Mouse (Mus musculus) retina, adult 2 months (tissue): ENCODE measurements around the gene Klhl18.

ENCODE experiments used
- DNase-seq: peaks from one replicate; pipeline ENCODE4 v3.0.0-alpha.2; 2012; ENCODE audit warnings: low read depth, low spot score

The Klhl18 gene

DNA sequence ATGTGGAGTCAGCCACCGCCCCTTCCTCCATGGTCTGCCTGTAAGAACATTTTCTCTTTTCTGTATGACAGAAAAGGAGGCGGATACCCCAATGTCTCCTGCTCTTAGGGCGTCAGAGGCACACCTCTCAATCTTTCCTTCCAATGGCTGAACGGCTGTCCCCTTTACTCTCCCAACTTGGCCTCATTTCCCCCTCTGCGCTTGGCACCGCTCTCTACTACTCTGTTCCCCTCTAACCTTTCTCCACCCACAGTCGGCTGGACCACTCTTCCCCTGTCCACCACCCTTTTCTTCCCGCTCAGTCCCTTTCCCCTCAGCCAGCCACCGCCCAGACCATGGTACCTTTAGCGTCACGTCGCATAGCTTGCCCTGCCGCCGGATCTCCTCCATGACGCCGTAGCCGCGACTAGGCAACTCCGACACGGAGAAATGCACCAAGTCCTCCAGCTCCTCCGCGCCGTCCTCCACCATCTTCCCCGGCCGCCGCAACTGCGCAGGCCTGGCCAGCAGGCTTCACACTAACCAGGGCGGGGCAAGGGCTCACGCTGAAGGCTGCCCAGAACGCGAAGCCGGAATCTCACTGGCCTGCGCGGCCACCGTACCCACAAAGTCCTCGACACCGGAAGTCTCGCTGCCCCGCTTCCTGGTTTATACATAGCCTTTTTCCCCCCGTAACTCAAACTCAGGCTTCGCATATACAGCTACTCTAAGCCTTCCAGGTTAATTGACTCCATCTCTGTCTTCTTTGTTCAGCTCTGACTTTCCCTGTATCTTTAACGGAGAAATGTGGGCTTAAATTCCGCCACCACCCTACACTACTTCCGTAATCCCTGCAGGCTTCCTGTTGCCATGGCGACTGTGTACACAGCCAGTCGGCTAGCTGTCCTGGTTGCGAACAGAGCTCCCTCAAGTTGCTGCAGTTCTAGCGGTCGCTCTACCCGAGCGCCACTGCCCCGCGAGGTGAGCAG lies at the start of gene Klhl18, which contains the start of gene Kif9:
TSS of gene Klhl18 (minus strand) at position 571 of the 968 bp plus-strand sequence.
TSS of gene Kif9 (plus strand) at position 835 of the 968 bp plus-strand sequence.
- DNase-seq, result peak; percentile 90

DNA sequence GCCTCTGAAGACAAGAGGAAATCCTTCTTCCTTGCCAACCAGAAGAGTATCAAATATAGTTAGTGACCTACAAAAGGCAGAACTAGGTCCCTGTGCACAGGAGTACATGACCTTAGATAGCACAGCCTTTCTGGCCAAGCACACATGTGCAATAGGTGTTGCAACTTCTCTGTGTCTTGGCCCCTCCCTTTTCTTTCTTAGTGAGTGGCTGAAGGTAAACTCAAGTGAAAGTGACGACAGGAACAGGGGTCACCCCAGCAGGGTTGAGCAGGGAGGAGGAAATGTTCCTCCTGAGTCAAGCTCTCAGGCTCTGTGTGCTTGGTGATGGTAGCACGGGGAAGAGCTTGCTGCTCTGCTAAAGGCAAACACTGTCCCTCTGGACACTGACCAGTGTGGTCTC lies 49.2 kb upstream of the Klhl18 start:
- DNase-seq, result no peak

GRCm38 (mm10) chr9:110490913-110491312 lies 14.4 kb upstream of the Klhl18 start:
- no peak for DNase-seq

- DNase-seq, result no peak
These were observed 12.3 kb upstream of the Klhl18 start for GRCm38 (mm10) chr9:110488841-110489240.

DNA sequence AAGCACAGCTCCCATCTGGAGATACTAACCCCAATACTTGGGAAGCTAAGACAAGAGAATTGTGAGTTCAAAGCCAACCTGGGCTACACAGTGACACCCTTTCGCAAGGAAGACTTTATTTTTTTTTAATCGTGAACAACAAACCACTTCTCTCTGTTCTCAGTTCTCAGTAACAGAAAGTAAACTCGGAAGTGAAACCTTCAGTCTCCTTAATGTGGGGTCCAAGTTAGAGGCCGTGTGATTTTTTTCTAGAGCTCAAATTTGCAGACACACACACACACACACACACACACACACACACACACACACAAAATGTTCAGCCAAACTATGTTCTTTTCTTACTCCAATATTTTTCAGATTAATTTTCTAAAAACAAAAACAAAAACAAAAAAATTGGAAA lies 2.1 kb upstream of the Klhl18 start:
- DNase-seq, result no peak

GRCm38 (mm10) chr9:110477951-110478350 lies 1.5 kb upstream of the Klhl18 start:
- DNase-seq, result no peak

DNA sequence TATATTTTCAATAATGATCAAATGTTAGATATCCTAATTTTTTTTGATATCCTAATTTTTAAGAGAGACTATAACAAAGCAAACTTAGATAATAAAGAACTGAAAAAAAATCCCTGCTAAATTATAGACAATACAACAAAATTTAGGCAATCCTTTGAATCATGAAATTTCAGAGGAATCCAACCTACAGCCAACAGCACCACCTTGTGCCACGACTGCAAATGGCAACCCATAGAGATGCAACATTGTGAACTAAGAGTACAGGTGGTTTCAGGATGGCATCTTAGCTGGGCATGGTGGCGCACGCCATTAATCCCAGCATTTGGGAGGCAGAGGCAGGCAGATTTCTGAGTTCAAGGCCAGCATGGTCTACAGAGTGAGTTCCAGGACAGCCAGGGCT lies 10.3 kb downstream of the Klhl18 start:
- DNase-seq, result no peak

GRCm38 (mm10) chr9:110465336-110465735 lies 11.2 kb downstream of the Klhl18 start:
- no peak for DNase-seq

GRCm38 (mm10) chr9:110463983-110464591 lies 12.4 kb downstream of the Klhl18 start:
- no peak for DNase-seq

- peak; percentile 89 for DNase-seq
These were observed 14.2 kb downstream of the Klhl18 start for GRCm38 (mm10) chr9:110462321-110462720.

DNA sequence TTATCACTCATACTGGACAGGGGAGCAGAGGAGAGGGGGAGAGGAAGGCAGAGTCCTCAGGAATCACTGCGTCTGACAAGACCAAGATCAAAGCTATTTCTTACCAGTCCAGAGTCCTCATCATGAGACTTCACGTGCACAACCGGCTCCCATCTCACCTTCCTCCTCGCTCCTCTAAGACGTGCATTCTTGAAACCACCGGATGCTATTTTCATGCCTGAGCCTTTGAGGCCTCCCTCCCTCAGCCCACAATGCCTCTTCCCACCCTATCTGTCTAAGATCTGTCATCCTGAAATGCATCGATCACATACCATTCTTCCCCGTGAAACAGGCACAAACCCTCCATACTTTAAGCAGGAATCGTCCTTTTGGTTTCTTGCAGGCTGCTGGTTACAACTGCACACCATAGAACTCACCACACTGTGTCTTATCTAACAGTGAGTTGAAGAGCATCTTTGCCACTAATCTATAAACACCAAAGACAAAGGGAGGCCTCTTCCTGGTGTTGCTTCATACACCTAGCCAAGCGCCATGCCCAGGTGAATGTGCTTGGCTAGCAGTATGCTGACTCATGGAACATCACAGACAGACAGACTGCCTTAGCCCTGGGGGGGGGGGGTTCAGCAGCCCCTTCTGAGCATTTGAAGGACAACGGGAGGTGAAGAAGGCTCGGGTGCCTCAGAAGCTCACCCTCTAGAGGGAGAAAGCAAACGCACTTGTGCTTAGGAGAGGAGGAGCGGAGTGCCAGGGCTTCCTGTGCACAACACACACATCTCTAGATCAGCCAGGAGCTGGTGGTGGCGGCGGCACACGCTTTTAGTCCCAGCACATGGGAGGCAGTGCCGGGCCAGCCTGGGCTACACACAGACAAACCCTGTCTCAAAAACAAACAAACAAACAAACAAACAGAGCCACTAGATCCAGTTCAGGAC lies 15.3 kb downstream of the Klhl18 start:
- no peak for DNase-seq

GRCm38 (mm10) chr9:110459145-110459727 lies 17.3 kb downstream of the Klhl18 start:
- no peak for DNase-seq

- DNase-seq, result no peak
These were observed 18.6 kb downstream of the Klhl18 start for GRCm38 (mm10) chr9:110457926-110458325.

DNA sequence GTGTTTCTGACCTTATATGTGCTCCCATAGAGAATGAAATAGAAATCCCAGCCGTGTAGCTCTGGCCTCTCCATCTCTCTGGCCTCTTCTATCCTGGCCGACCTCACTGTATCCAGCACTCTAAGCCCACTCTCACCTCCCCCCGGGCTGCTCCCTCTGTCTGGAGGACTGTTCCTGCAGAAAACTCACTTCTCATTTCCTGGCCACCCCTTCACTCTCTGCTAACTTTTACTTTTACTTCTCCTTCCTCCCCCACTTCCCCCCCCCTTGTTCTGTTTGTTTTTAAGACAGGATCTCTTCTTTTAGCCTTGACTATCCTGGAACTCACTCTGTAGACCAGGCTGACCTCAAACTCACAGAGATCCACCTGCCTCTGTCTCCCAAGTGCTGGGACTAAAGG lies 24.0 kb downstream of the Klhl18 start:
- no peak for DNase-seq

DNA sequence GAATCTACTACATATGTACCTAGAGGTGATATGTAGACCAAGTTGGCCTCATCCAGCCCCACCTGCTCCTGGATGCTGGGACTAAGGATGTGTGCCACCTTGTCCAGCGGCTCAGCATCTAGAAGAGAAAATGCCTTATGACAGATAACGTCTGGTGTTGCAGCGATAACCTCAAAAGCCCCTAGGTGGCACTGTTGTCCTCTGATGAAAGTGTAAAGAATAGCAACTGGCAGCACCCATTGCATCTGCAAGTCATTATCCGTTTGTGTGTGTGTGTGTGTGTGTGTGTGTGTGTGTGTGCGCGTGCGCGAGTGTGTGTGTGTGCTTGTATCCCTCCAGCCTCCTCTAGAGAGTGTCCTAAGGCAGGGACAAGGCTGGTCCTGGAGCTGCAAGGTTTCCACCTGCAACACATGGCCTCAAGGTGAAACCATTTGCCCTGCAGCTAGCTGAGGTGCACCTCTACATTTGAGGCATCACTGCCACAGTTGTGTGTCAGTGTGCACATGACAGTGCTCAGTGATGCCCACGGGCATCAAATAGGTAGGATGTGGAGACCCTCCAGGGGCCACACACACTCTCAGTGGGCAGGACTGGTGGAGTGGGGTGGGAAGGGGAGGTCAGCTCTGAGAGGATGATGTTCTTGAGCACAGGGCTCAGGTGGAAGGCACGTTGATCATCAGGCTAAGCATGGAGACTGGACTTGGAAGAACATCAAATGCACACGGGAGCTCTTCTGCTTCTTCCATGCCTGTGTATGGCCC lies 27.5 kb downstream of the Klhl18 start:
- DNase-seq, result peak; percentile 83

- no peak for DNase-seq
These were observed 28.1 kb downstream of the Klhl18 start for GRCm38 (mm10) chr9:110448356-110448755.

GRCm38 (mm10) chr9:110440559-110440958 lies 35.9 kb downstream of the Klhl18 start:
- DNase-seq, result no peak

GRCm38 (mm10) chr9:110440049-110440448 lies 36.4 kb downstream of the Klhl18 start:
- no peak for DNase-seq

GRCm38 (mm10) chr9:110436041-110436440 lies 40.5 kb downstream of the Klhl18 start:
- no peak for DNase-seq

DNA sequence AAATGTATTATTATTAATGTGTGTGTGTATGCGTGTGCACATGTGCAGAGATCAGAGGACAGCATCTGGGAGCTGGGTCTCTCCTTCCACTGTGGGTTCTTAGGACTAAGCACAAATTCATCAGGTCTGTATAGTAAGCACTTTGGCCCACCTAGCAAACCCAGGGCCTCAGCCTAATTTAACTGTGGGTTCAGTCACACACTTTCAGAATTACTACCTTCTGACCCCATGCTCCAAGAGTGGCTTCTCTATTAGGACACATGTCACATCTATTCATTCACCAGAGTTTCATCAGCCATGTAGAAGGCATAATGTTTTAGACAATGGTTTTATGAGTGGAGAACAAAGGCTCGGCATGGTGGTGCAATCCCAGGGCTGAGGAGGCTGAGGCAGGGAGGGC lies 43.4 kb downstream of the Klhl18 start:
- DNase-seq, result no peak

DNA sequence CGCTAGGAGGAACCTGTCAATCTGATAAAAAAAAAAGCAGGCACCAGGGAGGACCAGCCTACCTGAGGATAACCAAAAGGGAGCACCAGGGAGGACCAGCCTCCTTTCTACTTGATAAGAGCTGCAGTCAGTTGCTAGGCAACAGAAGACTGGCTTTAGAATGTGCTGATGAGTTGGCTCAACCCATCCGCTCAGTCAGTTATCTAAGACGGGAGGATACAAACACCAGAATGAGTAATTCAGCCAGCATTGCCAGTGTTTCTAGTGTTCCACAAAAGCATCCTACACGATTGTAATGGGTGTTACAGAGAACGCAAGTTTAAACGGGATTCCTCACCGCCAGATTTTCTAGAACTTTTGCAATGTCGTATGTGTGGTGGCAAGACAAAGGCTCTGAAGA lies 45.3 kb downstream of the Klhl18 start:
- DNase-seq, result no peak
